Mouse (Mus musculus): ENCODE data around the gene Kctd11.

The Kctd11 gene

DNA sequence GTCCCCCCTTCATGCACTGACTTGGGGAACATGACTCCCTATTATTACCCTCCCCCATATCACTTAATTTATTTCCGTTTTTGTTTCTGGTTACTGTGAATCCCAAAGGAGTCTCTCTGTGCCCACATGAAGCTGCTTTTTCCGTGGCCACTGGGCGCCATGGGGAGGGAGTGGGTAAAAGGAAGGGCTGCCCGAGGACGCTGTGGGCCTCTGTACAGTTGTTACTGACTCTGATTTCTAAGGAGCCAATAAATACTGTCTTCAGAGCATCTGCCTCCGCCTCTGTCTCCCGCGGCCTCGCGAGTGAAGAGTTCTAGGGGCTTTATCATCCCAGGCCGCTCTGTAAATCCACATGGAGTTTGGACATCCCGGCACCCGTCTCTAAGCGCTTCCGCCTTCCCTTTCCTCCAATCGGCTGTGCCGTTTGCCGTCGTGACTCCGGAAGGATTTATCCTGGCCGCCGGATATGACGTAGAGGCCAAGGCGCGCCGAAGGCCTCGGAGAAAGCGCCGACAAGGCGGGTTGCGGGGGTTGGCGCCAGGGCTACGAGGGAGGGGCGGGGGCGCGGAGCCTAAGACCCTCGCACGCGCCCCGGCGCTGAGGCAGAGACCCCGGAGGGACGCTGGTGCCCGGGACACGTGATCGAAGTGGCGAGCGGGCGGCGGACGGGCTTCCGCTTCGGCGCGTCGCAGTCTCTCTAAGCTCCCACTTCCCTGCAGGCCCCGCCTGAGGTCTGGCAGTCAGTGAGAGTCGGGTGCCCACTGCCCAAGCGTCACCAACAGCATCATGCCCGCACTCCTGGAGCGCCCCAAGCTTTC is 32.6 kb upstream of the Kctd11 start, which contains the start of gene Gps2:
Gene Gps2 (plus strand): TSS at position 335 of the 818 bp plus-strand sequence.
- CTCF ChIA-PET: no interaction called here

GRCm38 (mm10) chr11:69912716-69913530 is 31.7 kb upstream of the Kctd11 start:
- CTCF ChIA-PET: no interaction called here

GRCm38 (mm10) chr11:69911701-69912100 is 30.5 kb upstream of the Kctd11 start:
- CTCF ChIA-PET: no interaction called here

GRCm38 (mm10) chr11:69910781-69911560 is 29.8 kb upstream of the Kctd11 start:
- CTCF ChIA-PET: interaction anchor here (0.5 kb wide), 1 partner anchor 291 kb away, joined by 4 read pairs; no protein-coding TSS in a partner anchor

- CTCF ChIA-PET: no interaction called here
Observed at GRCm38 (mm10) chr11:69910177-69910576, 29.0 kb upstream of the Kctd11 start.

- CTCF ChIA-PET: interaction anchor here (0.7 kb wide), 2 partner anchors 13 to 14 kb away, joined by 4 to 7 read pairs; partner anchors contain the start of gene Acap1
Observed at GRCm38 (mm10) chr11:69909174-69909573, 28.0 kb upstream of the Kctd11 start.

GRCm38 (mm10) chr11:69908645-69909044 is 27.4 kb upstream of the Kctd11 start:
- CTCF ChIA-PET: interaction anchor here (0.6 kb wide), 1 partner anchor 10 kb away, joined by 3 read pairs; no protein-coding TSS in a partner anchor

GRCm38 (mm10) chr11:69904311-69904710 is 23.1 kb upstream of the Kctd11 start:
- CTCF ChIA-PET: interaction anchor here (0.7 kb wide), 1 partner anchor 82 kb away, joined by 3 read pairs; no protein-coding TSS in a partner anchor

- CTCF ChIA-PET: no interaction called here
Observed at GRCm38 (mm10) chr11:69902972-69903371, 21.8 kb upstream of the Kctd11 start.

DNA sequence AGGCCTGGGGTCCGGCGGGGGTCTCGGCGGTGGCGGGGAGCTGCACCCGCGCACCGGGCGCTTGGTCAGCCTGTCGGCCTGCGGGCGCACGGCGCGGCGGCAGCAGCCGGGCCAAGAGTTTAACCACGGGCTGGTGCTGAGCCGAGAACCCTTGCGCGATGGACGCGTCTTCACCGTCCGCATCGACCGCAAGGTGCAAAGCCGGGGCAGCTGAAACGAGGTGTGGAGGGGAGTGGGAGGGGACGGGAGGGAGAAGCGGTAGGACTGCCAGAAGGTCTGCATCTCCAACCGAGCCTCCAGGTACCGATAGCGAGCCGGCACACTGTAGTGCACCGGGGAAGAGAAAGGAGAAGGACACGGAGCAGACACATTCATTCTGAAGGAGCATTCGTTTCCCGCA is 20.8 kb upstream of the Kctd11 start:
- CTCF ChIA-PET: no interaction called here

DNA sequence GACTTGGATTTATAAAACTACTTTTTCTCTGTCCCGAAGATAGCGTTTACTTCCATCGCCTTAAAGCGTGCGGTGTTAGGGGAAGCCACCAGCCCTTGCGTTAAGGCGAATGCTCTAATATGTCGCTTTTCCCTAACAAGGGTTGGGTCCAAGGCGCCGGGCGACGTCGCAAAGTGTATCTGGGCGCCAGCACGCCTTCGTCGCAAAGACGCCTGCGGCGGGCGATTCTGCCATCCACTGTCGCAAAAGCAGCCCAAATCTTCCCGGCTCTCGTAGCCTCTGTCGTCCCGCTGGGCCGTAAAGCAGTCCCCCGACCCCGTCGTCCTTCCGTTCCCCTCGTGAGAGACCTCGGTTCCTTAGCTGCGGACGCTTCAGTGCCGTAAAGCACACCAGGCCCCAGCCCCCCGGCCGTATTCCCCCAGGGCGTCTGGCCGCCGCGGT is 20.2 kb upstream of the Kctd11 start:
- CTCF ChIA-PET: no interaction called here

DNA sequence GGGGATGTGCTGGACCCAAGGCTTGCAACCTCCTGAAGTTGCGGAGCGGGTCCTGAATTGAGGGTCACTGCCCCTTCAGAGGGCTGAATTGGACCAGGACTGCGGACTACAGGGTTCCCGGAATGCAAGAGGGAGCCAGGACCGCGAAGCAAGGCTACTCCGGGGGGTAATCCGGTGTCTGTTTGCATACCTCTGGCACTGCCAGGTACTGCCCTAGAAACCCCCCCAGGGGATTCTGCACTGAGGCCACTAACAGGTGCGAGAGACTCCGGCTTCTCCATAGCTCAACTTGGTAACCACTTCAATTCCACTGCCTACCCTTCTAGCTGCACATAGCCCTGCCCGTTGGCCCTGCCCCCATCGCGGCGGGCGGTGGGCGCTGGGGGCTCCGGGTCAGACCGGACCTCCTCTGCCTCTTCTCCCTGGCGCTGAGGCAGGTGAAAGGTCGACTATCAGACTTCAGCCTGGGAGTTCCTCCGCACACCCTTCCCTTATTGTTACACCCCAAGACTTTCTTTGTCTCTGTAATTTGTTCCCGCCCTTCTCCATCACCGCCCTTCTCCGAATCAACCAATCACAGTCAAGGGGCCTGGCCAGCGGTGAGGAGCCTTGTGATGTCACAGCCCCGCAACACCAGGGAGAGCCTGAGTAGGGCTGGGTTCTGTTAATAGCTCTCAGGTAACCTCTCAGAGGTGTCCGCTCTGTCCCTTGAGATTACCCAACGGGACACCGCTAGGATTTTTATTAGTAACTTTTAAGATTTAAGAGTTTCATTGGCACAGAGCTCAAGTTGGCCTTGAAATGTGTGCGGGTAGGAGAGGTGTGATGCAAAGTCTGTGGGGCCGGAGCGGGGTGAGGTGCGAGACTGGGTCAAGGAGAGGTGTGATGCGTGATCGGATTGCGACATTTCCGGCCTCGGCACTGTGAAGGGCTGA is 19.5 kb upstream of the Kctd11 start, which contains the start of the genes 2810408A11Rik and Neurl4:
Gene 2810408A11Rik (minus strand): TSS at position 517 of the 935 bp plus-strand sequence.
Gene Neurl4 (plus strand): TSS at position 602 of the 935 bp plus-strand sequence.
- CTCF ChIA-PET: interaction anchor here (1.2 kb wide), 1 partner anchor 11 kb away, joined by 3 read pairs; no protein-coding TSS in a partner anchor

GRCm38 (mm10) chr11:69899870-69900269 is 18.7 kb upstream of the Kctd11 start:
- CTCF ChIA-PET: interaction anchor here (1.2 kb wide), 1 partner anchor 11 kb away, joined by 3 read pairs; no protein-coding TSS in a partner anchor

DNA sequence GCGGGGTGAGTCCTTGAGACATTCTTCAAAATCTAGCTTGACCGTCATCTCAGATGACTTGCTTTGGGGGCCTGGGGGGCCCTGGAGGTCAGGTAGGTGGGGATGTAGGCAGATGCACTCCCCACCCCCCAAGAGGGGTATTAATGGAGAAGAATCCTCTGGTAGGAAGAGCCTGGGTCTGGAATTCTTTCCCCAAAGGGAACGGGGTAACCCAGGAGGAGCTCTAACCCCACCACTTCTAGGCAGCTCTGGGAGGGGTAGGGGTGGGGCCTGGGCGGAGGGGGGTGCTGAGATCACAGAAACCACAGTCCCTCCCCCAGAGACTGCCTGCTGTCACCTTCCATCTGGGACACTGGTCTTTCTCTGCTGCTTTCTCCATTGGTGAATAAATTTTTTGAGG is 14.1 kb upstream of the Kctd11 start, which contains the start of gene Acap1:
Gene Acap1 (minus strand): TSS at position 249 of the 400 bp plus-strand sequence.
- CTCF ChIA-PET: interaction anchor here (0.6 to 0.9 kb wide), 2 partner anchors 14 to 22 kb away, joined by 3 to 4 read pairs; no protein-coding TSS in a partner anchor

DNA sequence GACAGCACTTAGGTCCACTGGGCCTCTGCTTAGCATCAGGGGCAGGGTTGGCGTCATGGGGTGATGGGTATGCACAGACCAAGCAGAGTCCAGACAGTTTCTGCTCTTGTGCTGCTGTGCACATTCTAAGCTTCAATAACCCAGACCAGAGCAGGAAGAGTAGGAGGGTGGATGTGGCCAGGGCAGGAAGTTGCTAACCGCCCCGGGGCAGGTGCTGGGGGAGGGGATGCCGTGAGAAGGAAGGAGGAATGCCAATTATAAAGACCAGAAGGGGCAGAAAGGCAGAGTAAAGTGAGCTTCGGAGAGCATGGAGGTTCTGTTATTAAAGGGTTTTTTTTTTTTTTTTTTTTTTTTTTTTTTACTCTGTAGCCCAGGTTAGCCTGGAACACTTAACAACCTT is 13.5 kb upstream of the Kctd11 start:
- CTCF ChIA-PET: interaction anchor here (0.6 to 0.9 kb wide), 4 partner anchors 15 to 74 kb away, joined by 3 to 27 read pairs (median 4); no protein-coding TSS in a partner anchor

DNA sequence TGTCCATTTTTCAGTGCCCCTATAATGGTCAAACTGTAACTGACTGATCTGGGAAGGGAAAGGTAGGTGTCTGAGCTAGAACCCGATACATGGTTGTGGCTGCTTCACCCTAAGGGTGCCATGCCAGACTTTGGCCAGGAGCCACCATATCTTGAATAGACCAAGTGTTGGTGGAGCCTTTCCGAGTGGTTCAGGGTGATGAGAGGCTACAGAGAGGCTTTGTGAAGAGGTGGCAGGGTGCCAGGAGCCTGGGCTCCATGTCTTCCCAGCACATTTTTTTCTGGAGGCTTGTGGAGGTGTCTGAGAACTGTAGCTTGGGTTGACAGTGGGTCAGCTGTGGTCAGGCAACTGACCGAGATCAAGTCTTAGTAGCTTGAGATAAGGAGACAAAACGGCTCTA is 10.3 kb upstream of the Kctd11 start:
- CTCF ChIA-PET: interaction anchor here (0.9 kb wide), 1 partner anchor 8 kb away, joined by 3 read pairs; no protein-coding TSS in a partner anchor

DNA sequence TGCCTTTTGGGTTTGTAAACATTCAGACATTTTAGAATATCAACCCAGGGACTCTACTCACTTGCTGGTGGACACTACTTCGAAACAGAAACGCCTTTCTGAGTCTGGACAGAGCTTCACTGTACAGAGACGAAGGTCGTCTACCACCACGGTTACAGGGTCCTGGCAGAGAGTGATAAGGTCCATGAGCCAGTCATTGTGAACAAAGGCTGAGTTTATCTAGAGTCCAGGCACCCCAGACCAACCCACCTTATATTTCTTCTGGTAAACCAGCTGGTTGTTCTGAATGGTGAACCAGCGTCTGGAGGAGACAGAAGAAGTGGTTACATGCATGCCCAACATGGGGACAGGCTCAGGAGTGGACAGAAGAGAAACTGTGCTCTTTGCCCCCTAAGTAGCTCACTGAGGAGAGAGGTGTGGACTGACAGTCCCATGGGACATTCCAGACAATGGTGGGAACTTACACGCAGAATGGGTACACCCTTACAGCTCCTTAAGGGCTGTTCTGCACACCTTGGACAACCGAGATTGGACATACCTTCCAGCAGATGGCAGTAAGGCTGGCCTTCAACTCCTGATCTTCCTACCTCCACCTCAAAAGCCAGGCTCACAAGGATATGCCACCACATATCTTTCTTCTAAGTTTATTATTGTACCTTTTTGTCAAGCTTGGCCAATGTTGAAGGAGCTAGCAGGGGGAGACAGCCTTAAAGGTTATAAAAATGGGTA is 5.9 kb upstream of the Kctd11 start:
- CTCF ChIA-PET: interaction anchor here (0.5 kb wide), 1 partner anchor 158 kb away, joined by 3 read pairs; no protein-coding TSS in a partner anchor

DNA sequence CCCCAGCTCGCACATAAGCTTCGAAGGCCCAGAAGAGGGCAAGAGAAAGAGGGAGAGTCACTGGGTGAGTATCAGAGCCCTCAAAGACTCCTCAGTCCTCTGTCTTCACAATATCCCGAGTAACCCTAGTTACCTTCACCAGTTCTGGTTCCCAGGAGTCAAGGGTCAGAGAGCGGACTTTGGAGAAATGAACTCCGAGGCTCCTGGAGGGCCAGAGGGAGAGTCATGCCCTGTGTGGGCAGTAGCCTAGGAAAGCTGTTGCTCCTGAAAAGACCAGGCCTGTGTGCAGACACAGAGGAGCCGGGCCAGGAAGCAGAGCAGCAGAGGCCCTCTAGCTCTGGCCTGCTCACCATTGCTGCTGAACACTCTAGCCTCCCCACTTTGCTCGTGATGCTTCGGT is 3.5 kb upstream of the Kctd11 start:
- CTCF ChIA-PET: interaction anchor here (0.6 to 1.6 kb wide), 2 partner anchors 37 to 195 kb away, joined by 4 to 7 read pairs; partner anchors contain the start of gene Eif5a

- CTCF ChIA-PET: interaction anchor here (0.6 to 1.6 kb wide), 2 partner anchors 37 to 196 kb away, joined by 4 to 7 read pairs; partner anchors contain the start of gene Eif5a
Observed at GRCm38 (mm10) chr11:69884240-69884639, 3.0 kb upstream of the Kctd11 start.

All from spleen, embryonic (tissue).